Mouse (Mus musculus): ENCODE measurements around the gene Coq7. TPM values are rescaled to one million over a fixed set of nuclear protein-coding genes. Genes with fewer than 3 reads are reported as not detected.

Coq7 gene
- 10 to 100 TPM in 10 of 26 experiments, 1 to 10 TPM in 16; 1.4 to 15.2 (median 7.2) TPM for total RNA-seq (2018; cell fraction: chromatin; rRNA removed)
- 10 to 100 TPM; 15.8 to 32.6 (median 23.7) TPM for total RNA-seq (2018; cell fraction: cytosol; rRNA removed)
- total RNA-seq (2018; cell fraction: nucleus; rRNA removed) = 10 to 100 TPM in 13 of 26 experiments, 1 to 10 TPM in 13; 2.4 to 19.7 (median 9.8) TPM
- 12.6 to 42.8 TPM (median 37.7 TPM) in 3 replicates for polyA plus RNA-seq (2018)

GRCm38 (mm10) chr7:118533178-118533578 lies at the start of gene Coq7:
Gene Coq7 (minus strand): TSS chr7:118533356.
- Histone ChIP-seq H3K79me2 (ENCODE audit: inconsistent target) (no peaks in the 10 kb centered on the region), H3K36me3 (ENCODE audit: inconsistent target) (no peaks in the 10 kb centered on the region), H3K27ac (peak within 1 kb of the TSS; percentile 64), H3K4me3 (ENCODE audit: inconsistent target) (peak within 1 kb of the TSS; percentile 62)
- under 1% methylated on average over 31 of the region's 31 CpGs for WGBS (ENCODE audit: missing documents)

DNA sequence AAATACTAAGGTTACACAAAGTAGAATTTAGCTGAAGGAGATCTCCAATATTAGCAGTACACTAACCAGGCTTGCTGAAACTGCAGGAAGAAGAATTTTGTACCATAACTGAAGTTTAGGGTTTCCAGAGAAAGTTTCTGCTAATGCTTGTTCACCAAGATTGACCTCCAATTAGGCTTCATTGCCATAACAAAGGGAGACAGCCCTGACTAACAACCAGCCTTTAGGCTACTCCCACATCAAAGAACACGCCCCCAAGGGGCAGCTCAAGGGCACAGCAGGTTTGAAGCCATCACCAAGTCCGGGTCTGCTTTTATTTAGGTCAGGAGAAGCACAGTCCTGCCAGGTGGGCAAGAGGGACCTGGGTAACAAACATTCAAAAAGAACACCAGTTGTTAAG lies 46.8 kb upstream of the Coq7 start:
- no peak overlapping the region for H3K4me3 ChIP-seq (ENCODE audit: inconsistent target)
- H3K79me2 ChIP-seq (ENCODE audit: inconsistent target) = no peaks in the 10 kb centered on the region
- H3K27ac ChIP-seq = no peak overlapping the region
- WGBS (ENCODE audit: missing documents) = 81% methylated on average over 2 of the region's 2 CpGs
- no peaks in the 10 kb centered on the region for H3K36me3 ChIP-seq (ENCODE audit: inconsistent target)

- Histone ChIP-seq H3K27ac (no peak overlapping the region), H3K4me3 (ENCODE audit: inconsistent target) (no peak overlapping the region), H3K36me3 (ENCODE audit: inconsistent target) (no peaks in the 10 kb centered on the region), H3K79me2 (ENCODE audit: inconsistent target) (no peaks in the 10 kb centered on the region)
- 36% methylated on average over 3 of the region's 3 CpGs for WGBS (ENCODE audit: missing documents)
Measured at GRCm38 (mm10) chr7:118578269-118578668, 45.1 kb upstream of the Coq7 start.

- Histone ChIP-seq H3K4me3 (ENCODE audit: inconsistent target) (no peak overlapping the region), H3K79me2 (ENCODE audit: inconsistent target) (no peaks in the 10 kb centered on the region), H3K27ac (no peak overlapping the region), H3K36me3 (ENCODE audit: inconsistent target) (no peaks in the 10 kb centered on the region)
- WGBS (ENCODE audit: missing documents) = 68% methylated on average over 5 of the region's 5 CpGs
Measured at GRCm38 (mm10) chr7:118572039-118572438, 38.9 kb upstream of the Coq7 start.

DNA sequence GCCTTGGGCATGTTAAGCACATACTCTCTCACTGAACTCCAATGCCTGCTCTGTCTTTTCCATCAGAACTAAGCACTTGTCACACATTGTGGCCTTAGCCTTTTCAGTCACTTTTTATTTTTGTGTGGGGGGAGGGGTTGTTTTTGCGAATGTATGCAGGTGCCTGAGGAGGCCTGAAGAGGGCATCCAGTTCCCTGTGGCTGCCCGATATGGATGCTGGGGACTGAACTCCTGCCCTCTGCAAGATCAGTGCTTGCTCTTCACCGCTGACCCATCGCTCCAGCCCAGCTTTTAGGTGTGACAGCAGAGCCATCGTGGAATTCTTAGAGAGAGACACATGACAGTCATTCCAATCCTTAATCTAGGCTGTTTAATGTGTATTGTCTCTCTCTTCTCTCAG lies 38.2 kb upstream of the Coq7 start:
- WGBS (ENCODE audit: missing documents) = 72% methylated on average over 5 of the region's 5 CpGs
- Histone ChIP-seq H3K36me3 (ENCODE audit: inconsistent target) (no peaks in the 10 kb centered on the region), H3K4me3 (ENCODE audit: inconsistent target) (no peak overlapping the region), H3K27ac (no peak overlapping the region), H3K79me2 (ENCODE audit: inconsistent target) (no peaks in the 10 kb centered on the region)

DNA sequence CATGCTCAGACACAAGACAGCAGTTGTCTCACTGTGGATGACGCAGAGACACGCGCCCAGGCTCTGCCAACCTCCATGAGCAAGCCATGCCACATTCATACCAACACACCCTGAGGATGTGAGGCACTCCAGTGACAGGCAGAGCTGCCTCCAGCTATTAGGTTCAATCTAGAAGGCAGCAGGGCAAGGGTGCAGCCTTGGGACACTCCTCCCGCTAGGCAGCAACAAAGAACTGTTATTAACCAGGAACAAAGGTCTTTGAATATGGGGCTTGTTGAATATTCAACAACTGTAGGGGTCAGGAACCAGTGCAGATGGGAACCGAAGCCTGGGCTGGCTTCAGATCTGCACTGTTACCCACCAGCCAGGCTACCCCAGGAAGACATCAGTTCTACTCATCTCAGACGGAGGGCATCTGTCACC lies 36.0 kb upstream of the Coq7 start:
- Histone ChIP-seq H3K79me2 (ENCODE audit: inconsistent target) (no peaks in the 10 kb centered on the region), H3K4me3 (ENCODE audit: inconsistent target) (no peak overlapping the region), H3K36me3 (ENCODE audit: inconsistent target) (no peaks in the 10 kb centered on the region), H3K27ac (no peak overlapping the region)
- 95% methylated on average over 6 of the region's 6 CpGs for WGBS (ENCODE audit: missing documents)

GRCm38 (mm10) chr7:118554290-118554689 lies 21.1 kb upstream of the Coq7 start:
- no peak overlapping the region for H3K4me3 ChIP-seq (ENCODE audit: inconsistent target)
- 95% methylated on average over 2 of the region's 2 CpGs for WGBS (ENCODE audit: missing documents)
- no peaks in the 10 kb centered on the region for H3K79me2 ChIP-seq (ENCODE audit: inconsistent target)
- H3K27ac ChIP-seq = no peak overlapping the region
- no peaks in the 10 kb centered on the region for H3K36me3 ChIP-seq (ENCODE audit: inconsistent target)

DNA sequence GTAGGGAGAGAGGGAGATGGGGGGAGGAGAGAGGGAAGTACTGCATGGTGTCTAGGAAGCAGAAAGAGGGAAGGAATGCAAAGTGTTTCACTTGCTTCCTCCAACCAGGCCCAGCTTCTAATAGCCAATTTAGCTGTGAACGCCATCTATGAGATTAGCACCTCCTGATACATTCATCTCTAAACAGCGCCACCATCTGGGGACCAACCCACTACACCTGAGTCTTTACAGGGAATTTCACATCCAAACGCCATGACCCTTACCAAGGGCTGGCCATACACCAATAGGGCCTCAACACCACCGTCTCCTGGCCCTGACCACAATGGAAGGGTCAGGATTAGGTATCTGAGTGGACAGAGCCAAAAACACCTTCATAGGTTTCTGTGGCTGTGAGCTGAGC lies 20.7 kb upstream of the Coq7 start:
- 96% methylated on average over 4 of the region's 4 CpGs for WGBS (ENCODE audit: missing documents)

DNA sequence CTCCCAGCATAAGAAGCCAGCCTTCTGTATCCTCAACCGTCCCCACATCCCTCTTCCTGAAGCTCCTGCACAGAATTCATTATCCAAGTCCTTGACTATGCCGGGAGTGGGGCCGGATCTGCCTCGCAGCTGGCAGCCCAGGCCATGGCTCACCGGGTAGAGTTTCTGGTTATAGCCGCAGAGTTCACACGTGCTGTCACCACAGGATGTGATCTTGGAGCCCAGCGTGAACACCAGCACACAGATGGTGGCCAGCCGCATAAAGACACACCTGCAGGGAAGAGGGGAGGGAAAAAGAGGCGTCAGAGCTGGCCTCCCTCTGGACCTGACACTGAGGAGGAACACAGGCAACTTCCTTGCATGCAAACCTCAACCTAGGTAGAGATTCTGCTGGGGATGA lies 14.3 kb upstream of the Coq7 start:
- H3K4me3 ChIP-seq (ENCODE audit: inconsistent target) = no peak overlapping the region
- H3K36me3 ChIP-seq (ENCODE audit: inconsistent target) = no peaks in the 10 kb centered on the region
- WGBS (ENCODE audit: missing documents) = 83% methylated on average over 10 of the region's 10 CpGs
- H3K79me2 ChIP-seq (ENCODE audit: inconsistent target) = no peaks in the 10 kb centered on the region
- H3K27ac ChIP-seq = no peak overlapping the region

More for the DNA sequence above, 20.7 kb upstream of the Coq7 start:
- Histone ChIP-seq H3K79me2 (ENCODE audit: inconsistent target) (no peaks in the 10 kb centered on the region), H3K36me3 (ENCODE audit: inconsistent target) (no peaks in the 10 kb centered on the region), H3K4me3 (ENCODE audit: inconsistent target) (no peak overlapping the region), H3K27ac (no peak overlapping the region)

DNA sequence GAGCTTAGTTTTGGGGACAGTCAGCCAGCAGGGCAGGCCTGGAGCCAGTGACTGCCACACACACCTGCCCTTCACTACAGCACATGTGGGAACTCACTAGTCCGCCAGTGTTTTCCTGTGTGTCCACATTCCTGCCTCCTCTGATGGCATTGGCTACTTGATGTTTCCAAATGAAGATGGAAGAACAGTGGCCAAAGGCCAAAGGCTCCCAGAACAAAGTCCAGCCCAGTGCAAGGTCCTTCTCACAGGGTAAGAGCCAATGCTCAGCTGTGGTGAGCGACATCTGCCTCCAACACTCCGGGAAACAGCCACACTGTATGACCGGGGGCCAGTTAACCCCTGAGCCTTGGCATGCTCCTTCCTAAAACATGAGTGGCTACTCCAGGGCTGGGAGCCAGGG lies 11.0 kb upstream of the Coq7 start:
- Histone ChIP-seq H3K27ac (no peak overlapping the region), H3K4me3 (ENCODE audit: inconsistent target) (no peak overlapping the region), H3K36me3 (ENCODE audit: inconsistent target) (no peaks in the 10 kb centered on the region), H3K79me2 (ENCODE audit: inconsistent target) (no peaks in the 10 kb centered on the region)
- 92% methylated on average over 4 of the region's 4 CpGs for WGBS (ENCODE audit: missing documents)

GRCm38 (mm10) chr7:118535076-118535475 lies 1.9 kb upstream of the Coq7 start:
- H3K36me3 ChIP-seq (ENCODE audit: inconsistent target) = no peaks in the 10 kb centered on the region
- H3K4me3 ChIP-seq (ENCODE audit: inconsistent target) = no peak overlapping the region
- WGBS (ENCODE audit: missing documents) = 90% methylated on average over 4 of the region's 4 CpGs
- no peak overlapping the region for H3K27ac ChIP-seq
- no peaks in the 10 kb centered on the region for H3K79me2 ChIP-seq (ENCODE audit: inconsistent target)

DNA sequence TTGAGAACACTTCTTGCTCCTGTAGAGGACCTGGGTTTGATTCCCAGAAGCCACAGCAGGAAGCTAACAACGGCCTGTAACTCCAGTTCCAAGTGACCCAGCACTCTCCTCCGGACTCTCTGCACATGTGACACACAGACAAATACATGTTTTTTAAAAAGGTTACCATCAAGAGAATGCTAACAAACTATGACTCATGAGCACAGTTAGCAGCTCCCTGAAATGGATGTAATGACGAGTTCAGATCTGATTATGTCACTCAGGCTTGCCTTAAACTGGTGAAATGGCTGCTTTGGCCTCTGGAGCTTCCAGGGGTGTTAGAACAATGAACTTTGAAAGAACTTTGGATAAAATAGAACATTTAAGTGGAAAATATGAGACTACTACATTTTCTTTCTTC lies 1.2 kb upstream of the Coq7 start:
- 85% methylated on average over 3 of the region's 3 CpGs for WGBS (ENCODE audit: missing documents)
- Histone ChIP-seq H3K27ac (peak overlapping the region; percentile 17; the same call in 1 of the 2 replicates), H3K4me3 (ENCODE audit: inconsistent target) (no peak overlapping the region), H3K36me3 (ENCODE audit: inconsistent target) (no peaks in the 10 kb centered on the region), H3K79me2 (ENCODE audit: inconsistent target) (no peaks in the 10 kb centered on the region)

DNA sequence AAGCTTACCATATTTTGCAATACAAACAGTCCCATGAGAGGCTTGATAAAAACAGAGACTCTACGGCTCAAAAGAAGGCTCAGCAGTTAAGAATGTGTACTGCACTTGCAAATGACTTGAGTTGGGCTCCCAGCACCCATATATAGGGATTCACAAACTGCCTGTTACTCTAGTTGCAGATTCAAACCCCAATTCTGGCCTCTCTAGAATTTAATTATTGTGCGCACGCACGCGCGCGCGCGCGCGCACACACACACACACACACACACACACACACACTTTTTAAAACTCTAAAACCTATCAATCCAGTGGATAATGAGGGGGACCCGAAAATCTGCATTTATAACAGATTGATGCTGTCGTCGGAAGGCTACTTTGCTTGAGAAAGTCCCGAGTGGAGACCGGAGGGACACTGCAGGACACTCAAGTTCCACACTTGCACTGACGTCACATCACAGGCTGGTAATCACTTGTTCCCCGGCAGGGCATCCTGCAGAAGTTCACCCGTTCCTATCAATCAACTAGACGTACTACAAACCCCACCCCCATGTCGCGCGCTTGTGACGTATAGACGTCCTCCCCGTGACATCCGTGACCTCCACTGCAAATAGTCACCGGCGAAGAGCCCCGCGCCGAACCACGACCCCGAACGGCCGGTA lies 508 bp downstream of the Coq7 start:
- under 1% methylated on average over 30 of the region's 36 CpGs for WGBS (ENCODE audit: missing documents)

GRCm38 (mm10) chr7:118526967-118527366 lies 6.2 kb downstream of the Coq7 start:
- 82% methylated on average over 4 of the region's 4 CpGs for WGBS (ENCODE audit: missing documents)
- no peaks in the 10 kb centered on the region for H3K79me2 ChIP-seq (ENCODE audit: inconsistent target)
- H3K36me3 ChIP-seq (ENCODE audit: inconsistent target) = no peaks in the 10 kb centered on the region
- H3K4me3 ChIP-seq (ENCODE audit: inconsistent target) = no peak overlapping the region
- no peak overlapping the region for H3K27ac ChIP-seq

More for the DNA sequence above, 508 bp downstream of the Coq7 start:
- Histone ChIP-seq H3K36me3 (ENCODE audit: inconsistent target) (no peaks in the 10 kb centered on the region), H3K79me2 (ENCODE audit: inconsistent target) (no peaks in the 10 kb centered on the region), H3K4me3 (ENCODE audit: inconsistent target) (peak overlapping the region; percentile 62), H3K27ac (peak overlapping the region; percentile 64)

GRCm38 (mm10) chr7:118522077-118522476 lies 11.1 kb downstream of the Coq7 start:
- H3K4me3 ChIP-seq (ENCODE audit: inconsistent target) = no peak overlapping the region
- no peaks in the 10 kb centered on the region for H3K79me2 ChIP-seq (ENCODE audit: inconsistent target)
- no peak overlapping the region for H3K27ac ChIP-seq
- no peaks in the 10 kb centered on the region for H3K36me3 ChIP-seq (ENCODE audit: inconsistent target)
- 14% methylated on average over 5 of the region's 5 CpGs for WGBS (ENCODE audit: missing documents)

Data from macrophage (primary cell).